Mouse (Mus musculus) intestine, embryonic 16.5 days (tissue): ENCODE data around the gene Gbp2. TPM values are rescaled to one million over a fixed set of nuclear protein-coding genes. Genes with fewer than 3 reads are reported as not detected.

ENCODE experiments used
- ATAC-seq: fragments of 200-750 bp; cut with Nextera tagmentation; 2 replicates; pipeline ENCODE4 v1.8.0; 2017; ENCODE audit warnings: moderate TSS enrichment, moderate library complexity
- H3K27ac ChIP-seq: fragments of 300-500 bp; sonication (generic); 2 replicates; pipeline ENCODE4 v1.5.1; 2014; ENCODE audit warnings: mild to moderate bottlenecking, low read length
- H3K27me3 ChIP-seq: fragments of 300-500 bp; sonication (generic); replicated peaks from 2 replicates; pipeline ENCODE4 v1.6.1; 2014; ENCODE audit warnings: low read length, control low read depth, mixed read lengths; ENCODE audit not compliant: control insufficient read depth, insufficient read depth
- H3K36me3 ChIP-seq: fragments of 300-500 bp; sonication (generic); 2 replicates; pipeline ENCODE4 v1.6.1; 2014; ENCODE audit warnings: low read length, control low read depth; ENCODE audit not compliant: control insufficient read depth, insufficient read depth
- H3K4me1 ChIP-seq: fragments of 300-500 bp; sonication (generic); 2 replicates; pipeline ENCODE4 v1.6.1; 2014; ENCODE audit warnings: low read length, control low read depth, mixed read lengths; ENCODE audit not compliant: control insufficient read depth, insufficient read depth
- H3K4me2 ChIP-seq: fragments of 300-500 bp; sonication (generic); 2 replicates; pipeline ENCODE4 v1.6.1; 2014; ENCODE audit warnings: low read depth, low read length, control low read depth
- H3K4me3 ChIP-seq: fragments of 300-500 bp; sonication (generic); 2 replicates; pipeline ENCODE4 v1.5.1; 2014; ENCODE audit warnings: mild to moderate bottlenecking, low read length
- H3K9ac ChIP-seq: fragments of 300-500 bp; sonication (generic); 2 replicates; pipeline ENCODE4 v1.6.1; 2014; ENCODE audit warnings: low read depth, low read length
- H3K9me3 ChIP-seq: fragments of 300-500 bp; sonication (generic); 2 replicates; pipeline ENCODE4 v1.6.1; 2016; ENCODE audit warnings: low read length, control low read depth; ENCODE audit not compliant: control insufficient read depth
- WGBS: fragments of 180-500 bp; shearing (Covaris S2); extraction: QIAGEN DNeasy Blood & Tissue Kit; methylation state at CpG from one replicate; pipeline ENCODE4 v1.1.7; 2014; 5-methylcytosine and 5-hydroxymethylcytosine counted together
- microRNA-seq: library from miRNA; unstranded; fragments of <30 nt; microRNA quantifications from one replicate; pipeline ENCODE4, GENCODE M21; 2016
- polyA plus RNA-seq: library from polyadenylated mRNA; unstranded; fragments of >200 nt; fragmentation: Nextera tagmentation; extraction: Ambion mirVana; gene quantifications from 2 replicates; pipeline ENCODE4 v1.2.1, GENCODE M21; 2015

Gene Gbp2
- polyA plus RNA-seq, 1 experiment from 2014 or later, result 3.7 TPM

DNA sequence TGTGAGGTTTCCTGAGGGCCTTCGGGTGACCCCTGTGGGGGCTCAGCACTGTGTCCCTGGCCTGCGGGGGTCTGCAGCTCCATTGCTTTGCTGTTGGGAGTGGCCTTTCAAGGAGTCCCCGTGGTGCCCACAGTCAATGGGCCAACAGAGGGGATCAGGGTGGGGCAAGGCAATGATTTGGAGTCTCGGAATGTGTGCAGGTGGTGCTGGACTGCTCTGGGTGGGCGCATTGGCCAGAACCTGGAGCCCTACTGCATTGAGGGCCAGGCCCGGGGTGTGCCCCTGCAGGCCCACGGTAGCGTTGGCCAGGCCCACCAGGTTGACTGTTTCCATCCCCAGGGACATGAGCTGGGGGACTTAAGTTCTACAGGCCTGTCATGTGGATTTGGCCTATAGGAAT, 44.3 kb downstream of the Gbp2 start:
- Histone ChIP-seq H3K27ac (no peak overlapping the region), H3K4me2 (no peak overlapping the region), H3K4me3 (no peak overlapping the region), H3K36me3 (no peaks in the 10 kb centered on the region), H3K4me1 (no peaks in the 10 kb centered on the region), H3K27me3 (no peaks in the 10 kb centered on the region), H3K9ac (no peak overlapping the region), H3K9me3 (0 out of 2 replicates have a peak, but pooled peaks cover 4% of the 10 kb centered on the region)
- 90% methylated on average over 8 of the region's 8 CpGs for WGBS
- no peak for ATAC-seq

DNA sequence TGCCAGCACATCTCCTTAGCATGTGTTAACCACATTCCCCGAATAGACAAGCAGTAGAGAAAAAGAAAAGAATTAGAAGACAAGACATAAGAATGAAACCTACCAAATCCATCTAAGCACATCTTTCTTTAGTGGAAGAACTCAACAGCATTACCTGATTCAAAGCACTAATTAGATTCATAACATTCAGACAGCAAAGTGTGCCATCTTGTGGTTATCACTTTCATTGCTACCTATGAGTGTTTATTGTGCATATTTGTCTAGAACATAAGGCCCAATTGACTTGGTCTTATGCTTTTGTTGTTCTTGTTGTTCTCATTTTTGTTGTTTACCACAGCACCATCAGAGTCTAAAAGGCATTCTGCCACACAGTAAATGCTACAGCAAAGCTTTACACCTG, 54.2 kb downstream of the Gbp2 start:
- H3K9me3 ChIP-seq, result no peaks in the 10 kb centered on the region
- no peaks in the 10 kb centered on the region for H3K4me1 ChIP-seq
- no peak overlapping the region for H3K4me2 ChIP-seq
- WGBS, result 69% methylated on average over 1 of the region's 1 CpGs
- H3K4me3 ChIP-seq, result no peak overlapping the region
- no peak for ATAC-seq
- H3K27me3 ChIP-seq, result no peaks in the 10 kb centered on the region
- no peak overlapping the region for H3K9ac ChIP-seq
- no peaks in the 10 kb centered on the region for H3K36me3 ChIP-seq
- no peak overlapping the region for H3K27ac ChIP-seq

Small RNA genes lying within 50 kb of the gene (microRNA-seq; reads per million reads assigned to microRNA genes)
- gene Mir6381, result not detected

Other genes starting within 250 kb of the Gbp2 start
- gene Pdlim5, start 224.9 kb upstream of the Gbp2 start, polyA plus RNA-seq, result 35.7 and 37.2 TPM in 2 replicates
- gene Gbp5, start 126.6 kb upstream of the Gbp2 start, polyA plus RNA-seq, result 0.18 and 0.20 TPM in 2 replicates
- 6.8 and 7.2 TPM in 2 replicates for gene Gbp7, start 90.3 kb upstream of the Gbp2 start, polyA plus RNA-seq
- gene Gbp3, start 60.6 kb upstream of the Gbp2 start, polyA plus RNA-seq, result 2.7 and 2.8 TPM in 2 replicates
- 0.61 and 1.0 TPM in 2 replicates for gene Gbp2b, start 25.8 kb upstream of the Gbp2 start, polyA plus RNA-seq
- 16.6 and 17.8 TPM in 2 replicates for gene Kyat3, start 80.4 kb downstream of the Gbp2 start, polyA plus RNA-seq
- 68.2 and 72.0 TPM in 2 replicates for gene Gtf2b, start 144.4 kb downstream of the Gbp2 start, polyA plus RNA-seq